Mouse (Mus musculus): ENCODE data around the gene Oaz2. TPM values are rescaled to one million over a fixed set of nuclear protein-coding genes. Genes with fewer than 3 reads are reported as not detected.
"Not testable (repeated sequence)": the region's sequence is repeated elsewhere in the genome, so short reads cannot be mapped to it uniquely, and the experiment has no call there.

The Oaz2 gene
- total and polyA plus RNA-seq, 3 experiments, result 30.2 to 61.4 (median 35.3) TPM

DNA sequence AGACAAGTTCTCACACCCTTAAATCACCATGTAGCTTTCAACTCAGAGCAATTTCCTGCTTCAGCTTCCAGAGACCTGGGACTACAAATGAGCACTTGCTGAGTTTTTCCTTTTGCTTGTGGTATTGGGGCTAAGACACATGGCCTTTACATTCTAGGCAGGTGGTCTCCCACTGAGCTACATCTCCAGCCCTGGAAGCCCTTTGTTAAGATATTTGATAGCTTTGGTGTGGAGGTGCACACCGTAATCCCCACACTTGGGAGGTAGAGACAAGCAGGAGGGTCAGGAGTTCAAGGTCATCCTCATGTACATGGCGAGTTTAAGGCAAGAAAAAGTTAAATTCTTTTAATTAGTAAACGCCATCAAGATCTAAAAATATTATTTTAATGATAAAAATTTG is 14.4 kb downstream of the Oaz2 start:
- peaks cover 4% of the 10 kb centered on the region for H3K79me2 ChIP-seq (replicated peaks; ENCODE audit: control insufficient read depth, extremely low read depth, insufficient read depth, poor library complexity, severe bottlenecking)
- in situ Hi-C loops (cut with MboI; ENCODE audit: low pct_ligation_motif_present, low pct_unique_long_range_greater_than_20kb, low sequenced_read_pairs), result no loop called here
- no peak overlapping the region for H3K27ac ChIP-seq (ENCODE audit: insufficient read depth, low read depth)
- peaks cover 4 to 56% of the 10 kb centered on the region in 2 experiments for H3K36me3 ChIP-seq (replicated peaks in 1 of 2; ENCODE audit: control insufficient read depth in 1 of 2, insufficient read depth in 1 of 2, low read length in 1 of 2)
- TF ChIP-seq ZMIZ1 (IDR thresholded peaks at IDR 0.05; ENCODE audit: low read depth, low read length) (no peak), CTCF (conservative IDR thresholded peaks at IDR 0.05 in 1 of 2, IDR thresholded peaks at IDR 0.05 in 1 of 2; ENCODE audit: low read depth in 2 of 2, low read length in 2 of 2) (no peak), MAZ (IDR thresholded peaks at IDR 0.05; ENCODE audit: low read depth, low read length) (no peak), CHD2 (IDR thresholded peaks at IDR 0.05; ENCODE audit: low read length) (no peak), ZNF384 (IDR thresholded peaks at IDR 0.05; ENCODE audit: low read depth, low read length) (no peak), HCFC1 (IDR thresholded peaks at IDR 0.05; ENCODE audit: low read depth, low read length) (no peak), MYC (IDR thresholded peaks at IDR 0.05; ENCODE audit: low read depth, low read length) (no peak)
- H3K9ac ChIP-seq (ENCODE audit: insufficient read depth, low read depth), result no peak overlapping the region
- no peak overlapping the region for H3K4me3 ChIP-seq (replicated peaks in 1 of 3; ENCODE audit: low read depth in 2 of 3, low read length in 2 of 3, poor library complexity in 1 of 3)
- peaks cover 0 to 55% of the 10 kb centered on the region in 2 experiments; a peak in 2 of 4 replicates for H3K4me1 ChIP-seq (ENCODE audit: control insufficient read depth in 1 of 2, insufficient read depth in 2 of 2)
- H3K4me2 ChIP-seq (ENCODE audit: insufficient read depth, low read depth, poor library complexity, severe bottlenecking), result no peak overlapping the region
- H3K27me3 ChIP-seq (replicated peaks), result no peaks in the 10 kb centered on the region
- no peak for DNase-seq (ENCODE audit: extremely low read depth)
- no peaks in the 10 kb centered on the region for H3K9me3 ChIP-seq (replicated peaks; ENCODE audit: low read length)
- dilution Hi-C loops (cut with MboI; ENCODE audit: extremely low pct_ligation_motif_present, extremely low pct_unique_long_range_greater_than_20kb, low sequenced_read_pairs), result no loop called here

DNA sequence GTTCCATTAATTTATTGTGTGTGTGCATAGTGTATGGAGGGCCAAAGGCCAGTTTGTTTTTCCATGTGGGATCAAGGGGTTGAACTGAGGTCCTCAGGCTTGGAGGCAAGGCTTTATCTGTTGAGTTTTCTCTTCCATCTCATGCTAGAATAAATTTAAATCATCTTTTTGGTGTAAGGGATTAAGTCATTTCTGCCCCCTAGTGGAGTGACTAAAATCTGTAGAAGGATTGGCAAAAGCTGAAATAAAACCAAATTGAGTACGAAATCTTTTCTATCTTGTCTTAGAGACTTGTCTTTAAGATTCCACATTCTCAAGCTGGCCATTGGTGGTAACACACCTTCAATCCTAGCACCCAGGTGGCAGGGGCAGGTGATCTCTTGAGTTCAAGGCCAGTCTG is 15.2 kb downstream of the Oaz2 start:
- Histone ChIP-seq H3K79me2 (replicated peaks; ENCODE audit: control insufficient read depth, extremely low read depth, insufficient read depth, poor library complexity, severe bottlenecking) (peaks cover 3% of the 10 kb centered on the region; the same call in 1 of the 2 replicates), H3K9me3 (replicated peaks; ENCODE audit: low read length) (no peaks in the 10 kb centered on the region), H3K4me2 (ENCODE audit: insufficient read depth, low read depth, poor library complexity, severe bottlenecking) (no peak overlapping the region), H3K9ac (ENCODE audit: insufficient read depth, low read depth) (no peak overlapping the region), H3K27ac (ENCODE audit: insufficient read depth, low read depth) (no peak overlapping the region), H3K4me3 (replicated peaks in 1 of 3; ENCODE audit: low read depth in 2 of 3, low read length in 2 of 3, poor library complexity in 1 of 3) (no peak overlapping the region), H3K27me3 (replicated peaks) (no peaks in the 10 kb centered on the region), H3K4me1 (ENCODE audit: control insufficient read depth in 1 of 2, insufficient read depth in 2 of 2) (peaks cover 0 to 47% of the 10 kb centered on the region in 2 experiments; a peak in 2 of 4 replicates), H3K36me3 (replicated peaks in 1 of 2; ENCODE audit: control insufficient read depth in 1 of 2, insufficient read depth in 1 of 2, low read length in 1 of 2) (peaks cover 11 to 63% of the 10 kb centered on the region in 2 experiments)
- DNase-seq (ENCODE audit: extremely low read depth), result peak; percentile 43
- TF ChIP-seq POLR2A (IDR thresholded peaks at IDR 0.05; ENCODE audit: low read depth, low read length), result no peak
- TF ChIP-seq ZKSCAN1 (IDR thresholded peaks at IDR 0.05; ENCODE audit: borderline replicate concordance, low read depth, low read length), result no peak
- TF ChIP-seq CHD1 (IDR thresholded peaks at IDR 0.05; ENCODE audit: low read depth, low read length), result no peak
- no peak for TF ChIP-seq ZC3H11A (IDR thresholded peaks at IDR 0.05; ENCODE audit: low read depth, low read length)
- TF ChIP-seq RAD21 (IDR thresholded peaks at IDR 0.05; ENCODE audit: low read depth, low read length), result peak; percentile 40
- TF ChIP-seq SMC3 (IDR thresholded peaks at IDR 0.05; ENCODE audit: low read depth, low read length), result peak; percentile 54
- peak; percentile 32 to 69; a peak in 3 of 4 replicates for TF ChIP-seq CTCF (conservative IDR thresholded peaks at IDR 0.05 in 1 of 2, IDR thresholded peaks at IDR 0.05 in 1 of 2; ENCODE audit: low read depth in 2 of 2, low read length in 2 of 2)
- in situ Hi-C loops (cut with MboI; ENCODE audit: low pct_ligation_motif_present, low pct_unique_long_range_greater_than_20kb, low sequenced_read_pairs), result no loop called here
- dilution Hi-C loops (cut with MboI; ENCODE audit: extremely low pct_ligation_motif_present, extremely low pct_unique_long_range_greater_than_20kb, low sequenced_read_pairs), result no loop called here

DNA sequence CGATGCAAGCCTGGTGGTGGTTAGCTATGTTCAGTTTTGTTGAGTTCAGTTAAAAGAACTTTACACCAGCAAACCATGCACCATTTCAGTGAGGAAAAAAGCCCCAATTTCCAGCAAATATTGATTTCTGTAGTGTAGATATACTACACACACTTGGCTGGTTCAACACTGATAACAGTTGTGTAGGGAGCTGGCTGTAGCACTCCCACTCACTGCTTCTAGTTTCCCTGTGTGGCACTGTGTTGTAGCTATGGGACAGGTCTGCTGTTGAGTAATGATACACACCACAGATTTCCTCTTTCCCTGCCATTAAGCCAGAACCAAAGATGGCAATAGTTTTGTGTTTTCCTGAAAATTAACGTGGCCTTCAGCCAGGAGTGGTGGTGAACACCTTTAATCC is 16.9 kb downstream of the Oaz2 start:
- H3K9me3 ChIP-seq (replicated peaks; ENCODE audit: low read length), result no peaks in the 10 kb centered on the region
- no peak overlapping the region for H3K27ac ChIP-seq (ENCODE audit: insufficient read depth, low read depth)
- H3K4me3 ChIP-seq (replicated peaks in 1 of 3; ENCODE audit: low read depth in 2 of 3, low read length in 2 of 3, poor library complexity in 1 of 3), result no peak overlapping the region
- H3K9ac ChIP-seq (ENCODE audit: insufficient read depth, low read depth), result no peak overlapping the region
- H3K4me2 ChIP-seq (ENCODE audit: insufficient read depth, low read depth, poor library complexity, severe bottlenecking), result no peak overlapping the region
- H3K36me3 ChIP-seq (replicated peaks in 1 of 2; ENCODE audit: control insufficient read depth in 1 of 2, insufficient read depth in 1 of 2, low read length in 1 of 2), result peaks cover 19 to 62% of the 10 kb centered on the region in 2 experiments
- H3K79me2 ChIP-seq (replicated peaks; ENCODE audit: control insufficient read depth, extremely low read depth, insufficient read depth, poor library complexity, severe bottlenecking), result 0 out of 2 replicates have a peak, but pooled peaks cover 3% of the 10 kb centered on the region
- H3K27me3 ChIP-seq (replicated peaks), result no peaks in the 10 kb centered on the region
- no peak for TF ChIP-seq POLR2A (IDR thresholded peaks at IDR 0.05; ENCODE audit: low read depth, low read length)
- no peak for TF ChIP-seq CHD2 (IDR thresholded peaks at IDR 0.05; ENCODE audit: low read length)
- no peak for TF ChIP-seq ZNF384 (IDR thresholded peaks at IDR 0.05; ENCODE audit: low read depth, low read length)
- no peak for TF ChIP-seq GABPA (IDR thresholded peaks at IDR 0.05; ENCODE audit: insufficient replicate concordance, low read depth, low read length)
- TF ChIP-seq RCOR1 (conservative IDR thresholded peaks at IDR 0.05; ENCODE audit: low read depth, low read length), result no peak
- TF ChIP-seq SMC3 (IDR thresholded peaks at IDR 0.05; ENCODE audit: low read depth, low read length), result no peak
- TF ChIP-seq KAT2A (IDR thresholded peaks at IDR 0.05; ENCODE audit: insufficient replicate concordance, low read length), result no peak
- no peak for TF ChIP-seq POLR2AphosphoS2 (IDR thresholded peaks at IDR 0.05; ENCODE audit: low read depth, low read length)
- no peak for TF ChIP-seq RAD21 (IDR thresholded peaks at IDR 0.05; ENCODE audit: low read depth, low read length)
- TF ChIP-seq MAFK (IDR thresholded peaks at IDR 0.05; ENCODE audit: insufficient replicate concordance, low read length), result no peak
- TF ChIP-seq USF2 (conservative IDR thresholded peaks at IDR 0.05; ENCODE audit: low read depth, low read length), result no peak
- in situ Hi-C loops (cut with MboI; ENCODE audit: low pct_ligation_motif_present, low pct_unique_long_range_greater_than_20kb, low sequenced_read_pairs) (no loop called here), dilution Hi-C loops (cut with MboI; ENCODE audit: extremely low pct_ligation_motif_present, extremely low pct_unique_long_range_greater_than_20kb, low sequenced_read_pairs) (no loop called here)
- H3K4me1 ChIP-seq (ENCODE audit: control insufficient read depth in 1 of 2, insufficient read depth in 2 of 2), result peaks cover 0 to 36% of the 10 kb centered on the region in 2 experiments; a peak in 2 of 4 replicates
- DNase-seq (ENCODE audit: extremely low read depth), result no peak

DNA sequence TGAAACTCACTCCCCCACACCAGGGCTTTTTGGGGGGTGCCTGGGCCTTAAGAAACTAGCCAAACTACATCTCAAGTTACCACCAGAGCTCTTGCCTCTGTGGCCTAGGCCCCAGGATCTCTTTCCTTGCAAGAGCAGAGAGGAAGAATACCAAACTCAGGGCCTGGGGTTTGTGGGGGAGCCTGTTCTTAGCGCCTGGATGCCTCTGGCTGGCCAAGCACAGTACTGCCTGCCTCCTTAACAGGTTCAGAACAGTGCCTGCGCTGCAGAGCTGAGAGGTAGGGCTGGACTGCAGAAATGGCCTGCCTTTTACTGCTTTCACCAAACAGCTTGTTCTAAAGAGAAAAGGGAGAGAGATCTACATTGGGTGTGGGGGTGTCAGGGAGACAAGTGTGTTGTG is 22.1 kb downstream of the Oaz2 start:
- H3K4me3 ChIP-seq (replicated peaks in 1 of 3; ENCODE audit: low read depth in 2 of 3, low read length in 2 of 3, poor library complexity in 1 of 3); H3K79me2 ChIP-seq (replicated peaks; ENCODE audit: control insufficient read depth, extremely low read depth, insufficient read depth, poor library complexity, severe bottlenecking); H3K27ac ChIP-seq (ENCODE audit: insufficient read depth, low read depth); H3K9ac ChIP-seq (ENCODE audit: insufficient read depth, low read depth); H3K4me2 ChIP-seq (ENCODE audit: insufficient read depth, low read depth, poor library complexity, severe bottlenecking); H3K27me3 ChIP-seq (replicated peaks); dilution Hi-C loops (cut with MboI; ENCODE audit: extremely low pct_ligation_motif_present, extremely low pct_unique_long_range_greater_than_20kb, low sequenced_read_pairs); H3K9me3 ChIP-seq (replicated peaks; ENCODE audit: low read length); in situ Hi-C loops (cut with MboI; ENCODE audit: low pct_ligation_motif_present, low pct_unique_long_range_greater_than_20kb, low sequenced_read_pairs); DNase-seq (ENCODE audit: extremely low read depth): not testable (repeated sequence)
- H3K4me1 ChIP-seq (ENCODE audit: control insufficient read depth in 1 of 2, insufficient read depth in 2 of 2), result peaks cover 2 to 35% of the 10 kb centered on the region in 2 experiments; a peak in 3 of 4 replicates
- H3K36me3 ChIP-seq (replicated peaks in 1 of 2; ENCODE audit: control insufficient read depth in 1 of 2, insufficient read depth in 1 of 2, low read length in 1 of 2), result peaks cover 39 to 70% of the 10 kb centered on the region in 2 experiments
